Mouse (Mus musculus) erythroblast, embryonic 14.5 days (primary cell): Measurements from ENCODE around the gene Vmn1r112.
"Not testable (repeated sequence)": the region's sequence is repeated elsewhere in the genome, so short reads cannot be mapped to it uniquely, and the experiment has no call there.

ENCODE experiments used
- GATA1 ChIP-seq: IDR thresholded peaks from 2 replicates; pipeline ENCODE4 v1.6.1; 2012; ENCODE audit warnings: low read length, inconsistent platforms, mixed read lengths
- TAL1 ChIP-seq: IDR thresholded peaks from 3 replicates; pipeline ENCODE4 v1.6.1; 2012; ENCODE audit warnings: low read length, inconsistent platforms, mixed read lengths

DNA sequence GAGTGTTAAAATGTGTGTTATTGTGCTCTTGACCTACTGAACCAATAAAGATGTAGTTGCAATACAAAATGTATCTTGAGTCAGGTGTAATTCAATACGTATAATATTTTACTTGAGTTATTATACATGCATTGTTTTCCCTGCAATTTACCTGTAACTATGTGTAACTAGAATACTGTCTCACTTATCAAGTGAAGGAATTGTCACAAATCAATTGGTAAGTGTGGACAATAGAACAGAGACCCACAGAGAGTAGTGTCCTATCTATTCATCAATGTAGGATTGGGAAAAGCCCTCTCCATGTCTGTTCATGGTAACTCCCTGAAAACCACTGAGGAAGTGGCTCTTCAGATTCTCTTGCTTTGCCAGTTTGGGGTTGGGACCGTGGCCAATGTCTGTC, 16.0 kb downstream of the Vmn1r112 start, which contains the start of gene Vmn1r113:
- not testable (repeated sequence) for TF ChIP-seq TAL1, GATA1
